Comparison of ENCODE assay signal across 9 mouse cellular contexts in genomic region chr9:106080261-106081033, GRCm38 (mm10). TPM values are rescaled to one million over a fixed set of nuclear protein-coding genes. Genes with fewer than 3 reads are reported as not detected.
DNase-seq lines count a peak whose midpoint lies in the region; ATAC-seq and TF ChIP-seq lines count a peak whose summit lies in the region.
"Had no signal": no experiment of that assay in that cellular context is flagged by ENCODE, and none has a peak within 500 bp of the region (broad histone marks: within the 10 kb centered on the region; RNA-seq: fewer than 3 reads in every experiment).

No protein-coding gene starts in this region.

- no peak overlapping the region for H3K9ac ChIP-seq in ES-Bruce4 (ENCODE audit: low read depth, poor library complexity, severe bottlenecking)
- no peak overlapping the region for H3K9ac ChIP-seq in neural tube, embryonic 11.5 days (ENCODE audit: low read length)
- H3K9ac ChIP-seq: limb, embryonic 13.5 days had no signal

- no peak overlapping the region for H3K27ac ChIP-seq in ES-Bruce4 (ENCODE audit: insufficient read depth, low read length)
- H3K27ac ChIP-seq in neural tube, embryonic 11.5 days (ENCODE audit: low read depth, low read length) = no peak overlapping the region
- H3K27ac ChIP-seq: limb, embryonic 13.5 days had no signal

- H3K27me3 ChIP-seq in ES-Bruce4 (ENCODE audit: control insufficient read depth, insufficient read depth, low read length, poor library complexity, severe bottlenecking) = no peaks in the 10 kb centered on the region
- no peaks in the 10 kb centered on the region for H3K27me3 ChIP-seq in neural tube, embryonic 11.5 days (ENCODE audit: control insufficient read depth, insufficient read depth, low read length)
- H3K27me3 ChIP-seq: limb, embryonic 13.5 days had no signal

- TF ChIP-seq CTCF in ES-Bruce4 (IDR thresholded peaks at IDR 0.05; ENCODE audit: low read depth, low read length) = peak; percentile 40

- no peaks in the 10 kb centered on the region for H3K9me3 ChIP-seq in ES-Bruce4 (replicated peaks; ENCODE audit: control insufficient read depth, insufficient read depth, low read length, poor library complexity, severe bottlenecking)
- H3K9me3 ChIP-seq in neural tube, embryonic 11.5 days (ENCODE audit: control insufficient read depth, low read length) = no peaks in the 10 kb centered on the region
- H3K9me3 ChIP-seq: limb, embryonic 13.5 days had no signal

- H3K4me3 ChIP-seq in ES-Bruce4 (ENCODE audit: low read depth, low read length) = no peak overlapping the region
- no peak overlapping the region for H3K4me3 ChIP-seq in neural tube, embryonic 11.5 days (ENCODE audit: low read depth, low read length)
- H3K4me3 ChIP-seq: limb, embryonic 13.5 days had no signal

- peak; percentile 36 for DNase-seq in gastrocnemius, postnatal 10 days
- no peak for DNase-seq in gastrocnemius, postnatal 25 days
- peak; percentile 7 for DNase-seq in c-Kit-positive CD71-positive TER-119-positive erythroid progenitor cells, embryonic 14.5 days (ENCODE audit: low spot score)
- DNase-seq in heart, postnatal 14 days = peak; percentile 10 to 37
- peak; percentile 41 to 51 for DNase-seq in left cerebral cortex, adult 18-20 months (ENCODE audit: low spot score in 2 of 2)
- DNase-seq in neural tube, embryonic 11.5 days (ENCODE audit: low spot score) = peak; percentile 66
- DNase-seq in Muller cell, postnatal 12 days (ENCODE audit: inconsistent ontology term) = no peak

- TF ChIP-seq EP300 in ES-Bruce4 (IDR thresholded peaks at IDR 0.05; ENCODE audit: insufficient read depth, low read depth, low read length) = no peak

- WGBS in neural tube, embryonic 11.5 days = 61% methylated on average over 12 of the region's 12 CpGs

- H3K36me3 ChIP-seq in ES-Bruce4 (ENCODE audit: control insufficient read depth, insufficient read depth, low read length, poor library complexity, severe bottlenecking) = no peaks in the 10 kb centered on the region
- H3K36me3 ChIP-seq in neural tube, embryonic 11.5 days (ENCODE audit: control insufficient read depth, insufficient read depth, low read length) = no peaks in the 10 kb centered on the region
- H3K36me3 ChIP-seq: limb, embryonic 13.5 days had no signal

- H3K4me1 ChIP-seq in ES-Bruce4 (ENCODE audit: control insufficient read depth, insufficient read depth, low read length) = no peaks in the 10 kb centered on the region
- H3K4me1 ChIP-seq in neural tube, embryonic 11.5 days (ENCODE audit: control insufficient read depth, insufficient read depth, low read length) = no peaks in the 10 kb centered on the region
- H3K4me1 ChIP-seq: limb, embryonic 13.5 days had no signal

- intact Hi-C loops in heart, postnatal 14 days (cut with DNase I) = no loop called here

- H3K4me2 ChIP-seq in neural tube, embryonic 11.5 days (ENCODE audit: low read depth) = no peak overlapping the region
- H3K4me2 ChIP-seq: limb, embryonic 13.5 days had no signal

- no peak for ATAC-seq in neural tube, embryonic 11.5 days (ENCODE audit: insufficient read depth, low FRiP score, low TSS enrichment)

- TF ChIP-seq POLR2A in ES-Bruce4 (IDR thresholded peaks at IDR 0.05; ENCODE audit: insufficient read depth, low read length) = no peak

RNA-seq across cellular contexts. Expression of gene Col6a4, which starts 16.1 kb away (rescaled TPM):
- under 1 TPM; 0.09 to 0.18 TPM for total RNA-seq in gastrocnemius, postnatal 10 days (2021)
- not detected for total RNA-seq in gastrocnemius, postnatal 25 days (2021)
- polyA plus RNA-seq in ES-Bruce4 (2011; ENCODE audit: insufficient read depth, insufficient read length, low read depth, missing spikeins) = 0.15 TPM in 1 of 2 replicates, not detected in the other
- total RNA-seq in heart, postnatal 14 days (2021) = under 1 TPM in 1 of 2 experiments, not detected in 1; 0.27 TPM
- total RNA-seq in left cerebral cortex, adult 18-20 months (2021) = 1 to 10 TPM in 1 of 2 experiments, under 1 TPM in 1; 0.72 to 1.5 TPM
- polyA plus RNA-seq in neural tube, embryonic 11.5 days (2014; fragmentation: Nextera tagmentation; extraction: Ambion mirVana) = 0.13 and 0.14 TPM in 2 replicates

Comparison
In these comparisons a context has a peak if more than half of its experiments do, and no peak if none do; other contexts are left out.
1. DNase-seq: peak in gastrocnemius, postnatal 10 days (single experiment), c-Kit-positive CD71-positive TER-119-positive erythroid progenitor cells, embryonic 14.5 days (single experiment), heart, postnatal 14 days (2 of 2), left cerebral cortex, adult 18-20 months (2 of 2) and neural tube, embryonic 11.5 days (single experiment); none in gastrocnemius, postnatal 25 days (single experiment) and Muller cell, postnatal 12 days (single experiment).